Mouse (Mus musculus): ENCODE data around the gene Tyk2. TPM values are rescaled to one million over a fixed set of nuclear protein-coding genes. Genes with fewer than 3 reads are reported as not detected.

The Tyk2 gene
- polyA plus RNA-seq, 1 experiment from 2014 or later, result 12.6 TPM

DNA sequence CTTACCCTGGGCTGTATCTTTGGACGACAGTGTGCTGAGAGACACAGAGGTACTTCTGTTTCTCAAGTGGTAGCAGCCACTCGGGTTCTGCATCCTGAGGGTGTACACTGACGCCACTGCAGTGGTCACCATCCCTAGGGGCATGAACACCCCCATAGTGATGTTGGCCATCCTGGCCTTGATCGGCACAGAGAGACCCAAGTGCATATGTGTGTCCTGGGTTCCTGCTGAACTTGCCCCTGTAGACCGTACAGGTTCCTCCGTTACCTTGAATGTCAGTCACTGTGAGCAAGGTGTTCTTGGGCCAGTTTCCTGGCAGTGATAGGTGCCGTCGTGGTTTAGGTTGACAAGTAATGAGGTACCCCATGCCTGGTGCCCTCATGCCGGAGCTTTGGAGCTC is 37.6 kb downstream of the Tyk2 start:
- no peak for DNase-seq (ENCODE audit: low spot score)
- WGBS, result 90% methylated on average over 9 of the region's 9 CpGs
- H3K27ac ChIP-seq, result no peak overlapping the region
- no peaks in the 10 kb centered on the region for H3K27me3 ChIP-seq (ENCODE audit: insufficient read depth, poor library complexity, severe bottlenecking)
- peaks cover 24% of the 10 kb centered on the region for H3K4me1 ChIP-seq
- H3K36me3 ChIP-seq, result peaks cover 26% of the 10 kb centered on the region
- H3K9me3 ChIP-seq, result no peaks in the 10 kb centered on the region
- H3K4me3 ChIP-seq, result no peak overlapping the region

DNA sequence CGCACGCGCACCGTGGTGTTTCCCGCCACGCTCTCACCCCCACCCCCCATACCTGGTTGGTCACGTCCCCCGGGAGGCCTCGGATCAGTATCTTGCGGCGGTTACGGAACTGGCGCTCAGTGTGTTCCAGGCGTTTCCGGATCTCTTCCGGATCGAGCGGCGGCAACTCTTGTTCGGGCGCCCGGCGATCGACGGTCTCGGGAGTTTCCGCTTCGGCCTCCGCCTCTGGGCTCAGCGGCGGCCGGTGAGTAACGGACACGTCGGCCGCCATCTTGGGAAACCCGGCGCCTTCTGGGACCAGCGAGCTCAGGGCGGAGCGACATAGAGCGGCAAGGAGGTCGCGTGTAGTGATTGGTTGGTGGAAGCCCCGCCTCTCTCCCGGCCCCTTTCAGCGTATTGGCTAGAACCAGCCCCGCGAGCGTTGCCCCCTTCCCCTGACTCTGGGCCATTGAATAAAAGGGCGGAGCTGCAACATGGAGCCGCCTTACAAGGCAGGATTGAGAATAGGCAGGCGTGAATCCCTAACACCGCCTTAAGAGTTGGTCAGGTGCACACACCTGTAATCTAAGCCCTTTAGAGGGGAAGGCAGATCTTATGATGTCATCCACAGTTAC is 39.2 kb downstream of the Tyk2 start, which contains the start of the genes Gm38431 and Raver1:
Gm38431 (minus strand) TSS at position 291 of the 614 bp plus-strand sequence.
Raver1 (minus strand) TSS at position 302 of the 614 bp plus-strand sequence.
- peak; percentile 99 for DNase-seq (ENCODE audit: low spot score)
- H3K27ac ChIP-seq, result peak within 1 kb of the TSS; percentile 97
- H3K4me3 ChIP-seq, result peak within 1 kb of the TSS; percentile 81
- H3K27me3 ChIP-seq (ENCODE audit: insufficient read depth, poor library complexity, severe bottlenecking), result no peaks in the 10 kb centered on the region
- peaks cover 24% of the 10 kb centered on the region for H3K4me1 ChIP-seq
- peaks cover 43% of the 10 kb centered on the region for H3K36me3 ChIP-seq
- H3K9me3 ChIP-seq, result no peaks in the 10 kb centered on the region
- under 1% methylated on average over 54 of the region's 54 CpGs for WGBS

DNA sequence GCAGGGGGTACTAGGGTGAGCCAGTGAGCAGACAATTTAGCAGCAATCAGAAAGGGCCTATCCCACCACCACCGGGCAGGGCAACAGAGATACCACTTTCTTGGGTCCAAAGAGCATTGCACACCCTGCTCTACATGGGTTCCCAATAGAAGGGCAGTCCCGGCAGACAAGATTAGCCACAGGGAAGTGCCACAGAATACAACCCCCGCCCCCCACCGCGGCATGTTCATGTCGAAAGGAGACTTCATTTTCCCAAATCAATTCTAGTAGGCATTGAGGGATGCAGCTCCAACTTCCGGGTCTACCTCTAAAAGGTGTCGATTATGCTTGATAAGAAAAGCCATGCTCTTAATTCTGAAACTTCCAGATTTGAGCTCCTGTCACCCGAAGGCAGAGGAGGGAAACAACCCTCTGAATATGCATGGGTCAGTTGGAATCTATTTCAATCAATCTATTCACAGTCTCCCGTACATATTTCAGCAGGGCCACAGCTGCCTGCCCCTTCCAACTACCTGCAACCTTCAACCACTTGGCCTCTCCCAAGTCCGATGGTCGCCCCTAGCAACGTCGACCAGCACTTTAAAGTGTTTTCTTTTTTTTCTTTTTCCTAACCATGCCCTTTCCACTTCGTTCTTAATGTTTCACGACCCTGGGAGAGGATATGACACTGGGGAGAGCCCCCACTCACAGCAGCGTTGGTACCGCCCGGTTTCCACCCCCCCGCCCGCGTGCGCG is 39.9 kb downstream of the Tyk2 start:
- Histone ChIP-seq H3K9me3 (no peaks in the 10 kb centered on the region), H3K36me3 (peaks cover 49% of the 10 kb centered on the region), H3K4me1 (peaks cover 24% of the 10 kb centered on the region), H3K27ac (peak overlapping the region; percentile 97), H3K27me3 (ENCODE audit: insufficient read depth, poor library complexity, severe bottlenecking) (no peaks in the 10 kb centered on the region), H3K4me3 (peak overlapping the region; percentile 81)
- peak; percentile 82 for DNase-seq (ENCODE audit: low spot score)
- 4% methylated on average over 24 of the region's 24 CpGs for whole genome bisulfite sequencing

DNA sequence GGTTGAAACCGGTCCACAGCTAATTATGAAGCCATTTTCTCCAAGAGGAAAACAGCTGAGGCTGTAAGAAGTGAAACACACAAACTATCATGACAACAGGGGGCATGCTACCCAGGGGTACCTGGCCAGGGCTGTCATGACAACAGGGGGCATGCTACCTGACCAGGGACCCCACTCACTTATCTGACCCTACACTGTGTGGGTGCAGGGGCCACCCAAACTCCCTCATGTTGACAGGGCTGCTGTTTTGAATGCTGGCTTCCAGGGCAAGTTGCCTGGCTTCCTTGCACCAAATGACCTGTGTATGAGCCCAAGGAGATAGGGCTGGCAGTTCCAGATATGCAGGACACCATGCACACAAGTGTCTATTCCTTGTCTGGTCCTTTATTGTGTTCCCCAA is 40.5 kb downstream of the Tyk2 start:
- H3K9me3 ChIP-seq, result no peaks in the 10 kb centered on the region
- WGBS, result 81% methylated on average over 1 of the region's 1 CpGs
- peak overlapping the region; percentile 81 for H3K4me3 ChIP-seq
- no peak for DNase-seq (ENCODE audit: low spot score)
- H3K27ac ChIP-seq, result peak overlapping the region; percentile 97; the same call in 1 of the 2 replicates
- peaks cover 55% of the 10 kb centered on the region for H3K36me3 ChIP-seq
- H3K27me3 ChIP-seq (ENCODE audit: insufficient read depth, poor library complexity, severe bottlenecking), result no peaks in the 10 kb centered on the region
- peaks cover 24% of the 10 kb centered on the region for H3K4me1 ChIP-seq

DNA sequence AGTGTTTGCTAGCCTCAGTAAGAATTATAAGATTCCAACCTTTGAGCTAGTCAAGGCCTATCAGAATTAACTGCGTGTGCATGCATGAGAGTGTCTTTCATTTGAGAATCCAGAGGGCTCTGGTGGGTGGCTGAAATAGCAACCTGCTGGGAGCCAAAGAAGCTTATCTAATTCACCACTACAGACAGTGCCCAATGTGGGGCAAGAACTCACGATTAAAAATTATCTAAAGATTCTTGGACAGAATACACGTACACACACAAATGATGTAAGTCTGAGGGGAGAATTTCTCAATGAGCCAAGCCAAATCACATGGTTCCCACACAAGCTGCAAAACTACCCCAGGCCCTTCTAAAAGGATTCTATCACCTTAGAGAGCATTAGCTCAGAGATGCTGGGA is 47.7 kb downstream of the Tyk2 start:
- Histone ChIP-seq H3K36me3 (peaks cover 96% of the 10 kb centered on the region), H3K4me1 (0 out of 2 replicates have a peak, but pooled peaks cover 3% of the 10 kb centered on the region), H3K27ac (no peak overlapping the region), H3K9me3 (no peaks in the 10 kb centered on the region), H3K27me3 (ENCODE audit: insufficient read depth, poor library complexity, severe bottlenecking) (no peaks in the 10 kb centered on the region), H3K4me3 (no peak overlapping the region)
- no peak for DNase-seq (ENCODE audit: low spot score)
- WGBS, result 88% methylated on average over 3 of the region's 3 CpGs

DNA sequence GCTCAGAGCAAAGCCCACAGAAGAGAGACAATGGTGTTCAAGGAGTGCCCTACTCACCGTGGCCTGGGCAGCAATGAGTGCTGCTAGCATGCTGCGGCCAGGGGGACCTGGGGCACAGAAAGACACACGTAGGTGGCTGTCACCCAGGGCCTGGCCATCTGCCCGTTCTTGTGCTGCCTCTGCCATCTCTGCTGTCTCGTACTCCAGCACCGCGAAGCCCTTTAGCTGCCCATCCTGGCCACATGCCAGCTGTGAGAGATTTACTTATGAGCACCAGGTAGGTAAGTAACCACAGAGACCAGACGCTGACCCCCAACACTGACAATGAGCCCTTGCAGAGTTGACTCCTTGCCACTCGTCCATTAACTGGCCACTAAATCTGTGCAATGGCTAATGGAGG is 49.9 kb downstream of the Tyk2 start:
- Histone ChIP-seq H3K27me3 (ENCODE audit: insufficient read depth, poor library complexity, severe bottlenecking) (no peaks in the 10 kb centered on the region), H3K4me3 (no peak overlapping the region), H3K36me3 (peaks cover 96% of the 10 kb centered on the region), H3K9me3 (no peaks in the 10 kb centered on the region), H3K4me1 (0 out of 2 replicates have a peak, but pooled peaks cover 3% of the 10 kb centered on the region), H3K27ac (no peak overlapping the region)
- no peak for DNase-seq (ENCODE audit: low spot score)
- 93% methylated on average over 9 of the region's 9 CpGs for WGBS

DNA sequence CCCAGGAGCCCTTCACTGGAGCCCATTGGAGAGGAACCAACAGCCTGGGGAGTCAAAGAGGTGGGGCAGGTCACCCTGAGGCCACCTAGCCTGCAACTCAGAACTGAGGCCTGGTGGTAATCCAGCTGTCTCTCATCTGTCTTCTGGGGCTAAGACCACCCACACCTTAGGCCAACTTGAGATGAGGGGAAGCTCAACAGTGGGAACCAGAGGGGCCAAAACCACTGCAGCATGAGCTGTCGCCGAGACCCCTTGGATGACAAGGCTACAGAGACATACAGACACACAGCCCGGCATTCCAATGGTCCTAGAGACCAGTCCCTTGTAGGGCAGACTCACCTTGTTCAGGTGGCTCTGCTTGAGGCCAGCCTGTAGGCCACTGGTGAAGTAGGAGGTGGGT is 55.4 kb downstream of the Tyk2 start:
- DNase-seq (ENCODE audit: low spot score), result no peak
- H3K4me3 ChIP-seq, result no peak overlapping the region
- no peaks in the 10 kb centered on the region for H3K27me3 ChIP-seq (ENCODE audit: insufficient read depth, poor library complexity, severe bottlenecking)
- H3K27ac ChIP-seq, result no peak overlapping the region
- H3K4me1 ChIP-seq, result peaks cover 18% of the 10 kb centered on the region
- 91% methylated on average over 3 of the region's 3 CpGs for WGBS
- H3K9me3 ChIP-seq, result no peaks in the 10 kb centered on the region
- H3K36me3 ChIP-seq, result peaks cover 78% of the 10 kb centered on the region

DNA sequence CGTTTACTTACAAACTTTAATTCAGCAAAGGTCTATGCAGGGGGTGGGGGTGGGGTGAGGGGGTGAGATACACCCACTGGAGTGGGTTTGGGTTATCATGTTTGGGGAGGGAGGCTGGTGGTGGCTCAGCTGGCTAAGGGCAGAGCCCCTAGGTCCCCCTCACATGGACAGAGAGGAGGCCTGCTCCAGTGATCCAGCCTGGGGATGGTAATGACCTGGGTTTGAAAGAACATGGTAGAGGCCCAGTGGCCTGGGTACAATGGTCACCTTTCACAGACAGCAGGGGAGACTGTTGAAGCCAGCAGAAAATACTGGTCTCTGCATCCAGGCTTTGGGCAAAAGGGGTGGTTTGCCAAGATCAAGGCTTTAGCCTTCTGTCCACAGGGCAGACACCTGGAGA is 56.9 kb downstream of the Tyk2 start:
- WGBS, result 78% methylated on average over 1 of the region's 1 CpGs
- peaks cover 72% of the 10 kb centered on the region for H3K36me3 ChIP-seq
- DNase-seq (ENCODE audit: low spot score), result no peak
- H3K27me3 ChIP-seq (ENCODE audit: insufficient read depth, poor library complexity, severe bottlenecking), result no peaks in the 10 kb centered on the region
- H3K27ac ChIP-seq, result no peak overlapping the region
- no peaks in the 10 kb centered on the region for H3K9me3 ChIP-seq
- H3K4me3 ChIP-seq, result no peak overlapping the region
- H3K4me1 ChIP-seq, result peaks cover 15% of the 10 kb centered on the region

DNA sequence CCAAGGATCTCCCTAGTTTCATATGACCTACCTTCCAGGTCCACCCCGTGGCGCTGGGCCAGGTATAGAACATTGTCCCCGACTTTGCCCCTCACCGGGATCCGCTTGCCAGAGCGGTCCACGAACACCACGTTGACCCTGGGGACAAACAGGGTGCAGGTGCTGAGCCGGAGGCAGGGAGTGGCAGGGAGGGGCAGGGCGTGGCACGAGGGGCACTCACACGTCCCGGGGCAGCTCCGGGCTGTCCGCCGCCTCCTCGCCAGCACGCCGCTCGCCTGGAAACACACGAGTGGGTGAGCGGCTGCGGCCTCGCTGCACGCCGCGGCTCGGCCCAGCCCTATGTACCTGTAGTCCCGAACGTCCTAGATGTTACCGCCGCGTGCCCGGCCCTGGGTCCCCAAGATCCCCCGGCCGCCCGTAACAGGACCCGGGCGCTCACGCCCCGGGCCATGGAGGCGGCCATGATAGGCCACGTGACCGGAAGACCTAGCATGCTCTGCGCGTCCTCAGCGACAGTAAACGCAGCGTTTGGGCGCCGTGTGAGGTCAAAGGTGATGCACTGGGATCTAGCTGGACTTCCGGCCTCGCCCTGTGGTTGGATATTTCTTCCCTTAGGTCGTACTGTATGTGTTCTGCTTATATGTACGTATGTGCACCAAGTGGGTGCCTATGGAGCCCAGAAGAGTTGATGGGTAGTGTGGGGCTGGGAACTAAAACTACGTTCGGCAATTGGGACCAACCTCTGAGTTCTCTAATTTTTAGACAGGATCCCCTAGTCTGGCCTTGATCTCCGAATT is 57.8 kb downstream of the Tyk2 start, which contains the start of the genes Gm49373 and Fdx1l:
Gm49373 (minus strand) TSS at position 53 of the 797 bp plus-strand sequence.
Fdx1l (minus strand) TSS at position 571 of the 797 bp plus-strand sequence.
- peaks cover 64% of the 10 kb centered on the region for H3K36me3 ChIP-seq
- peaks cover 15% of the 10 kb centered on the region for H3K4me1 ChIP-seq
- no peaks in the 10 kb centered on the region for H3K27me3 ChIP-seq (ENCODE audit: insufficient read depth, poor library complexity, severe bottlenecking)
- WGBS, result 3% methylated on average over 58 of the region's 58 CpGs
- H3K4me3 ChIP-seq, result peak within 1 kb of the TSS; percentile 88
- H3K9me3 ChIP-seq, result no peaks in the 10 kb centered on the region
- peak within 1 kb of the TSS; percentile 93 for H3K27ac ChIP-seq
- peak; percentile 96 for DNase-seq (ENCODE audit: low spot score)

DNA sequence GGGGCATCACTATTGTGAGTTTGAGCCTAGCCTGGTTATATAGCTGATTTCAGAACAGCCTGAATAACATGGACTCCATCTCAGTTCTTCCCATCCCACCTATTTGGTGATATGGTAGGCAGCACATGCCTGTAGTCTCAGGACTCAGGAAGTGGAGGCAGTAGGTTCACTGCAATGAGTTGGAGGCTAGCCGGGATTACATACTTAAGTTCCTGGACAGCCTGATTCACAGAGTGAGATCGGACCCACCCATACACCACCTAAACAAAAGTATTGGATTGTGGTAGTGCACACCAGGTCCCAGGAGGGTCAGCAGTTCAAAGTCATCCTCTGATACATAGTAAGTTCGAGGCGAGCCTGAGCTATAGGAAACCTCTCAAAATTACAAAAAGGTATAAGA is 58.4 kb downstream of the Tyk2 start:
- Histone ChIP-seq H3K36me3 (peaks cover 64% of the 10 kb centered on the region), H3K27me3 (ENCODE audit: insufficient read depth, poor library complexity, severe bottlenecking) (no peaks in the 10 kb centered on the region), H3K27ac (peak overlapping the region; percentile 93), H3K9me3 (no peaks in the 10 kb centered on the region), H3K4me3 (peak overlapping the region; percentile 88), H3K4me1 (peaks cover 15% of the 10 kb centered on the region)
- 13% methylated on average over 4 of the region's 4 CpGs for WGBS
- no peak for DNase-seq (ENCODE audit: low spot score)

DNA sequence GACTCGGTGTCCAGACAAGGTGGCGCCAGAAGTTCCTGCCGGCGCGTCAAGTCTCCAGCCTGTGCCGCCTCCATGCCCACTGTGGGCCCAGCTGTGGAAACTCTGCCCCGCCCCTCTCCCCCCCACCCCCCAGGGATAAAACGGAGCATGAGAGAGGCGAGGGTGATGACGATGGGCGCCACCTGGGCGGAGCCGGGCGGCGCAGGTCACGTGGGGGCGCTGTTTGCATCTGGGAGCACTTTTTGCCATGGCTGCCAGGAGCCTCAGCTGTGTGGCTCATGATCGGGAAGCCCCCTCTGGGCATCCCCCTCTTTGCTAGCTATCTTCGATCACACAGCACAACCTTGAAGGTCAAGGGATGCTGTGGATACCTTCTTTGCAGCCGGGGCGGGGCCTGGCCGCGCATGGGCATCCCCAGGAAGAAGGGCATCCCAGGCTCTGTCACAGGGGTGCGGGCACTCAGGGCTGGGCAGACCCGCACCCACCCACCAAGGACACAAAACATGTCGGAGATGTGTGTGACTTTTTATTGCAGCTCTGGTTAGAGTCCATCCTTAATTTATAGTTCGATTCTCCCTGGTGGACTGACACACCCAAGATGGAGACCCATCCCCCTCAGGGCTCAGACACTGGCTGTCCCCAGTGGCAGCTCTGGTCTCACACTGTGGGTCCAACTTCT is 63.9 kb downstream of the Tyk2 start, which contains the start of gene Zglp1:
Zglp1 (minus strand) TSS at position 88 of the 679 bp plus-strand sequence.
- 73% methylated on average over 27 of the region's 27 CpGs for WGBS
- Histone ChIP-seq H3K4me3 (no peak within 1 kb of the TSS), H3K4me1 (peaks cover 3% of the 10 kb centered on the region), H3K27me3 (ENCODE audit: insufficient read depth, poor library complexity, severe bottlenecking) (no peaks in the 10 kb centered on the region), H3K9me3 (no peaks in the 10 kb centered on the region), H3K36me3 (peaks cover 70% of the 10 kb centered on the region), H3K27ac (no peak within 1 kb of the TSS)
- no peak for DNase-seq (ENCODE audit: low spot score)

DNA sequence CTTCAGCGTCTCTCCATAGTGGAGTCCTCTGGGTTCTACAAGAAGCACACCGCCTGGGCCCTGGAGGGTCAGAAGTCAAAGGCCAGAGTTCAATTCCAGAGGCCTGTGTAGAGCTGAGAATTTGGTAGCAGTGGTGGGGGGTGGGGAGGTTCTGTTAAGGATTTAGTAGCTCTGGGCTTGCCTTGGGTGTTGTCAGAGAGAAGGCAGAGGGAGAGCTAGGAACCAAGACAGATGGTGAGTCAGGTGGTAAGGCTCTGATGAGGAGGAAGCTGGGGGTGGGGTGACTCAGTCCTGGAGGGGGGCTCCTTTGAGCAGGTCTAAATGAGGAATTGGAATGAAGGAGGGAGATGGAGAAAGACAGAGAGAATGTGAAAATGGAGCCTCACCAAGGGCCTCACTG is 68.1 kb downstream of the Tyk2 start:
- WGBS, result 95% methylated on average over 2 of the region's 2 CpGs
- no peak overlapping the region for H3K4me3 ChIP-seq
- H3K27me3 ChIP-seq (ENCODE audit: insufficient read depth, poor library complexity, severe bottlenecking), result no peaks in the 10 kb centered on the region
- H3K36me3 ChIP-seq, result peaks cover 51% of the 10 kb centered on the region
- H3K4me1 ChIP-seq, result no peaks in the 10 kb centered on the region
- no peaks in the 10 kb centered on the region for H3K9me3 ChIP-seq
- no peak overlapping the region for H3K27ac ChIP-seq
- no peak for DNase-seq (ENCODE audit: low spot score)
